In genomic region chr17:71872976-71873375, GRCm38 (mm10) we compare ENCODE assay signal across 9 mouse cellular contexts.
DNase-seq lines count a peak whose midpoint lies in the region; ATAC-seq and TF ChIP-seq lines count a peak whose summit lies in the region.
"Had no signal": no experiment of that assay in that cellular context is flagged by ENCODE, and none has a peak within 500 bp of the region (broad histone marks: within the 10 kb centered on the region; RNA-seq: fewer than 3 reads in every experiment).

No protein-coding gene starts in this region.

- H3K4me3 ChIP-seq in hindbrain, postnatal 0 days (ENCODE audit: low read length) = no peak overlapping the region
- H3K4me3 ChIP-seq in hindbrain, embryonic 10.5 days = no peak overlapping the region
- no peak overlapping the region for H3K4me3 ChIP-seq in CH12.LX (replicated peaks in 1 of 3; ENCODE audit: low read depth in 2 of 3, low read length in 2 of 3, poor library complexity in 1 of 3)
- no peak overlapping the region for H3K4me3 ChIP-seq in forebrain, embryonic 12.5 days (replicated peaks)
- no peak overlapping the region for H3K4me3 ChIP-seq in hindbrain, embryonic 16.5 days (ENCODE audit: low read length)
- H3K4me3 ChIP-seq: erythroblast, embryonic 14.5 days had no signal

- no peak for ATAC-seq in hindbrain, postnatal 0 days
- no peak for ATAC-seq in forebrain, embryonic 12.5 days (ENCODE audit: low FRiP score)
- no peak for ATAC-seq in hindbrain, embryonic 16.5 days

- H3K4me1 ChIP-seq in hindbrain, postnatal 0 days (ENCODE audit: insufficient read depth, low read length) = no peaks in the 10 kb centered on the region
- peaks cover 13% of the 10 kb centered on the region for H3K4me1 ChIP-seq in hindbrain, embryonic 10.5 days (replicated peaks)
- H3K4me1 ChIP-seq in CH12.LX (ENCODE audit: control insufficient read depth in 1 of 2, insufficient read depth in 2 of 2) = peaks cover 0 to 4% of the 10 kb centered on the region in 2 experiments; a peak in 1 of 4 replicates
- H3K4me1 ChIP-seq in forebrain, embryonic 12.5 days = 0 out of 2 replicates have a peak, but pooled peaks cover 5% of the 10 kb centered on the region
- peaks cover 6% of the 10 kb centered on the region; the same call in 1 of the 2 replicates for H3K4me1 ChIP-seq in hindbrain, embryonic 16.5 days (ENCODE audit: control insufficient read depth, insufficient read depth, low read depth, low read length)

- no peak for TF ChIP-seq POLR2A in CH12.LX (IDR thresholded peaks at IDR 0.05; ENCODE audit: low read depth, low read length)

- TF ChIP-seq CTCF in hindbrain, postnatal 0 days (IDR thresholded peaks at IDR 0.05; ENCODE audit: low read depth) = peak; percentile 61
- peak; percentile 75 to 90 for TF ChIP-seq CTCF in CH12.LX (conservative IDR thresholded peaks at IDR 0.05 in 1 of 2, IDR thresholded peaks at IDR 0.05 in 1 of 2; ENCODE audit: low read depth in 2 of 2, low read length in 2 of 2)

- in situ Hi-C loops in CH12.LX (cut with MboI; ENCODE audit: low pct_ligation_motif_present, low pct_unique_long_range_greater_than_20kb, low sequenced_read_pairs) = loop anchor here (5.0 to 25.0 kb wide), 2 partner anchors 201 to 311 kb away; partner anchors contain the start of genes Spdya and Togaram2

- TF ChIP-seq EP300 in CH12.LX (IDR thresholded peaks at IDR 0.05; ENCODE audit: low read length) = no peak

- no peak overlapping the region for H3K9ac ChIP-seq in hindbrain, postnatal 0 days (replicated peaks; ENCODE audit: low read length)
- H3K9ac ChIP-seq in CH12.LX (ENCODE audit: insufficient read depth, low read depth) = no peak overlapping the region
- H3K9ac ChIP-seq in forebrain, embryonic 12.5 days = no peak overlapping the region
- no peak overlapping the region for H3K9ac ChIP-seq in hindbrain, embryonic 16.5 days (ENCODE audit: low read depth, low read length)

- dilution Hi-C loops in CH12.LX (cut with MboI; ENCODE audit: extremely low pct_ligation_motif_present, extremely low pct_unique_long_range_greater_than_20kb, low sequenced_read_pairs) = no loop called here

- no peaks in the 10 kb centered on the region for H3K79me2 ChIP-seq in CH12.LX (replicated peaks; ENCODE audit: control insufficient read depth, extremely low read depth, insufficient read depth, poor library complexity, severe bottlenecking)

- 60% methylated on average over 5 of the region's 5 CpGs for WGBS in hindbrain, postnatal 0 days
- WGBS in hindbrain, embryonic 10.5 days = 60% methylated on average over 5 of the region's 5 CpGs
- WGBS in forebrain, embryonic 12.5 days = 64% methylated on average over 5 of the region's 5 CpGs
- WGBS in hindbrain, embryonic 16.5 days = 60% methylated on average over 5 of the region's 5 CpGs

- H3K27me3 ChIP-seq in hindbrain, postnatal 0 days (ENCODE audit: insufficient read depth, low read length) = no peaks in the 10 kb centered on the region
- peaks cover 14% of the 10 kb centered on the region for H3K27me3 ChIP-seq in hindbrain, embryonic 10.5 days (ENCODE audit: insufficient read depth, poor library complexity, severe bottlenecking)
- H3K27me3 ChIP-seq in CH12.LX (replicated peaks) = no peaks in the 10 kb centered on the region
- no peaks in the 10 kb centered on the region for H3K27me3 ChIP-seq in forebrain, embryonic 12.5 days
- H3K27me3 ChIP-seq in hindbrain, embryonic 16.5 days (replicated peaks; ENCODE audit: control insufficient read depth, insufficient read depth, low read length) = no peaks in the 10 kb centered on the region

- peak; percentile 10 for DNase-seq in hindbrain, postnatal 0 days (ENCODE audit: low spot score)
- no peak for DNase-seq in hindbrain, embryonic 10.5 days (ENCODE audit: low spot score)
- DNase-seq in CH12.LX (ENCODE audit: extremely low read depth) (peak; percentile 57), adipocyte (ENCODE audit: low spot score) (peak; percentile 4)
- peak; percentile 56 for DNase-seq in kidney, postnatal 10 days
- peak; percentile 27 to 71 for DNase-seq in spleen, postnatal 4 days (ENCODE audit: low spot score in 2 of 2)

- no peak overlapping the region for H3K27ac ChIP-seq in hindbrain, postnatal 0 days
- no peak overlapping the region for H3K27ac ChIP-seq in hindbrain, embryonic 10.5 days
- H3K27ac ChIP-seq in CH12.LX (ENCODE audit: insufficient read depth, low read depth) = no peak overlapping the region
- H3K27ac ChIP-seq in forebrain, embryonic 12.5 days = no peak overlapping the region
- no peak overlapping the region for H3K27ac ChIP-seq in hindbrain, embryonic 16.5 days (ENCODE audit: low read depth, low read length)

- peak; percentile 67 for TF ChIP-seq RAD21 in CH12.LX (IDR thresholded peaks at IDR 0.05; ENCODE audit: low read depth, low read length)

- H3K4me2 ChIP-seq in hindbrain, postnatal 0 days (ENCODE audit: low read depth, low read length) = no peak overlapping the region
- no peak overlapping the region for H3K4me2 ChIP-seq in CH12.LX (ENCODE audit: insufficient read depth, low read depth, poor library complexity, severe bottlenecking)
- H3K4me2 ChIP-seq in forebrain, embryonic 12.5 days = no peak overlapping the region
- no peak overlapping the region for H3K4me2 ChIP-seq in hindbrain, embryonic 16.5 days (ENCODE audit: low read length)

- no peaks in the 10 kb centered on the region for H3K9me3 ChIP-seq in hindbrain, postnatal 0 days (ENCODE audit: low read length)
- no peaks in the 10 kb centered on the region for H3K9me3 ChIP-seq in hindbrain, embryonic 10.5 days
- peaks cover 3% of the 10 kb centered on the region for H3K9me3 ChIP-seq in CH12.LX (replicated peaks; ENCODE audit: low read length)
- no peaks in the 10 kb centered on the region for H3K9me3 ChIP-seq in forebrain, embryonic 12.5 days
- H3K9me3 ChIP-seq in hindbrain, embryonic 16.5 days (ENCODE audit: control insufficient read depth, low read length) = no peaks in the 10 kb centered on the region

- no peaks in the 10 kb centered on the region for H3K36me3 ChIP-seq in hindbrain, postnatal 0 days (ENCODE audit: insufficient read depth, low read length)
- no peaks in the 10 kb centered on the region for H3K36me3 ChIP-seq in hindbrain, embryonic 10.5 days
- H3K36me3 ChIP-seq in CH12.LX (replicated peaks in 1 of 2; ENCODE audit: control insufficient read depth in 1 of 2, insufficient read depth in 1 of 2, low read length in 1 of 2) = peaks cover 0 to 2% of the 10 kb centered on the region in 2 experiments
- H3K36me3 ChIP-seq in forebrain, embryonic 12.5 days (replicated peaks) = no peaks in the 10 kb centered on the region
- no peaks in the 10 kb centered on the region for H3K36me3 ChIP-seq in hindbrain, embryonic 16.5 days (ENCODE audit: control insufficient read depth, insufficient read depth, low read length)

TF ChIP-seq in CH12.LX, 34 proteins besides CTCF, POLR2A, EP300 and RAD21:
- TF ChIP-seq ETS1 (conservative IDR thresholded peaks at IDR 0.05; ENCODE audit: low read depth, low read length) = no peak
- TF ChIP-seq ZC3H11A (IDR thresholded peaks at IDR 0.05; ENCODE audit: low read depth, low read length) = peak; percentile 40
- TF ChIP-seq MAX (IDR thresholded peaks at IDR 0.05; ENCODE audit: low read length) = 0 out of 2 replicates have a peak, but pooled peaks have one; percentile 23
- TF ChIP-seq SMC3 (IDR thresholded peaks at IDR 0.05; ENCODE audit: low read depth, low read length) = peak; percentile 74
